Mouse (Mus musculus) liver, embryonic 14.5 days (tissue): Measurements from ENCODE around the gene Ltf. TPM values are rescaled to one million over a fixed set of nuclear protein-coding genes. Genes with fewer than 3 reads are reported as not detected.

Source experiments
- ATAC-seq: fragments of 200-750 bp; cut with Nextera tagmentation; 2 replicates; pipeline ENCODE4 v1.8.0; 2017; ENCODE audit warnings: moderate number of reproducible peaks, mild to moderate bottlenecking, moderate library complexity; ENCODE audit not compliant: insufficient read depth
- DNase-seq, 3 experiments: peaks; one replicate each; pipeline ENCODE4 v3.0.0-alpha.2; 2012 to 2013; ENCODE audit warnings: low read depth in 3 of 3, low spot score in 3 of 3
- H3K27ac ChIP-seq: fragments of 300-500 bp; sonication (generic); 2 replicates; pipeline ENCODE4 v1.5.1; 2014; ENCODE audit warnings: moderate library complexity, mild to moderate bottlenecking, control low read depth, inconsistent platforms
- H3K27me3 ChIP-seq: fragments of 300-500 bp; sonication (generic); 2 replicates; pipeline ENCODE4 v1.6.1; 2014; ENCODE audit warnings: mild to moderate bottlenecking, low read length, moderate library complexity; ENCODE audit not compliant: control insufficient read depth, insufficient read depth
- H3K36me3 ChIP-seq: fragments of 300-500 bp; sonication (generic); replicated peaks from 2 replicates; pipeline ENCODE4 v1.6.1; 2014; ENCODE audit warnings: low read depth; ENCODE audit not compliant: control insufficient read depth, insufficient read depth
- H3K4me1 ChIP-seq, 2 experiments: fragments of 200-500 bp in 1 of 2; fragments of 300-500 bp in 1 of 2; sonication (generic) in 1 of 2; replicated peaks; 2 replicates each; pipeline ENCODE4 v1.6.1; 2012 to 2014; ENCODE audit warnings: antibody characterized with exemption in 1 of 2, inconsistent platforms in 1 of 2, low read length in 1 of 2; ENCODE audit not compliant: control insufficient read depth in 2 of 2, insufficient read depth in 2 of 2
- H3K4me2 ChIP-seq: fragments of 300-500 bp; sonication (generic); 2 replicates; pipeline ENCODE4 v1.6.1; 2014; ENCODE audit warnings: low read depth, mild to moderate bottlenecking, control low read depth, moderate library complexity
- H3K4me3 ChIP-seq, 2 experiments: fragments of 200-500 bp in 1 of 2; fragments of 300-500 bp in 1 of 2; sonication (generic) in 1 of 2; 2 replicates each; pipeline ENCODE4 v1.5.1; 2012 to 2014; ENCODE audit warnings: low read depth in 2 of 2, low read length in 2 of 2, mild to moderate bottlenecking in 2 of 2, control low read depth in 1 of 2, inconsistent platforms in 1 of 2, moderate library complexity in 1 of 2; ENCODE audit not compliant: insufficient read depth in 1 of 2
- H3K9ac ChIP-seq: fragments of 300-500 bp; sonication (generic); replicated peaks from 2 replicates; pipeline ENCODE4 v1.6.1; 2014; ENCODE audit warnings: mild to moderate bottlenecking, control low read depth, moderate library complexity
- H3K9me3 ChIP-seq: fragments of 300-500 bp; sonication (generic); 2 replicates; pipeline ENCODE4 v1.6.1; 2016; ENCODE audit warnings: low read length, mixed read lengths; ENCODE audit not compliant: control insufficient read depth
- CTCF ChIP-seq: IDR thresholded peaks from 2 replicates; pipeline ENCODE4 v1.5.1; 2016; ENCODE audit warnings: antibody characterized with exemption, low read depth, control low read depth
- EP300 ChIP-seq: IDR thresholded peaks from 2 replicates; pipeline ENCODE4 v1.6.1; 2016; ENCODE audit warnings: antibody characterized with exemption, low read depth
- WGBS: fragments of 180-500 bp; shearing (Covaris S2); extraction: QIAGEN DNeasy Blood & Tissue Kit; methylation state at CpG from one replicate; pipeline ENCODE4 v1.1.7; 2014; ENCODE audit not compliant: insufficient replicate concordance; 5-methylcytosine and 5-hydroxymethylcytosine counted together
- polyA plus RNA-seq, 2 experiments: library from polyadenylated mRNA; depleted of rRNA in 1 of 2; stranded (reverse) in 1 of 2; unstranded in 1 of 2; fragments of >200 nt; fragmentation: Nextera tagmentation in 1 of 2; extraction: Ambion mirVana in 1 of 2; gene quantifications; 2 replicates each; pipeline versions ENCODE4 v1.2.1 to v1.2.3; 2012 to 2014

Ltf gene
- polyA plus RNA-seq, 2 experiments: 7.4 to 29.8 TPM

GRCm38 (mm10) chr9:111086137-111086536, 67.1 kb downstream of the Ltf start:
- WGBS: 61% methylated on average over 6 of the region's 6 CpGs
- no peak for ATAC-seq

GRCm38 (mm10) chr9:111086995-111087606, 68.0 kb downstream of the Ltf start:
- H3K27ac ChIP-seq: no peak overlapping the region
- H3K36me3 ChIP-seq: no peaks in the 10 kb centered on the region
- no peaks in the 10 kb centered on the region for H3K27me3 ChIP-seq
- 27% methylated on average over 3 of the region's 3 CpGs for WGBS
- 0 out of 4 replicates have a peak, but pooled peaks cover 0 to 2% of the 10 kb centered on the region in 2 experiments for H3K4me1 ChIP-seq
- TF ChIP-seq EP300 (no peak), CTCF (no peak)
- ATAC-seq: no peak
- no peak for DNase-seq
- no peak overlapping the region for H3K4me3 ChIP-seq
- no peaks in the 10 kb centered on the region for H3K9me3 ChIP-seq
- H3K9ac ChIP-seq: no peak overlapping the region
- no peak overlapping the region for H3K4me2 ChIP-seq

More at GRCm38 (mm10) chr9:111086137-111086536, 67.1 kb downstream of the Ltf start:
- Histone ChIP-seq H3K9me3 (no peaks in the 10 kb centered on the region), H3K27ac (no peak overlapping the region), H3K4me3 (no peak overlapping the region), H3K4me1 (0 out of 4 replicates have a peak, but pooled peaks cover 0 to 2% of the 10 kb centered on the region in 2 experiments), H3K36me3 (no peaks in the 10 kb centered on the region), H3K4me2 (no peak overlapping the region), H3K27me3 (no peaks in the 10 kb centered on the region), H3K9ac (no peak overlapping the region)
- TF ChIP-seq EP300 (no peak), CTCF (no peak)
- DNase-seq: no peak

DNA sequence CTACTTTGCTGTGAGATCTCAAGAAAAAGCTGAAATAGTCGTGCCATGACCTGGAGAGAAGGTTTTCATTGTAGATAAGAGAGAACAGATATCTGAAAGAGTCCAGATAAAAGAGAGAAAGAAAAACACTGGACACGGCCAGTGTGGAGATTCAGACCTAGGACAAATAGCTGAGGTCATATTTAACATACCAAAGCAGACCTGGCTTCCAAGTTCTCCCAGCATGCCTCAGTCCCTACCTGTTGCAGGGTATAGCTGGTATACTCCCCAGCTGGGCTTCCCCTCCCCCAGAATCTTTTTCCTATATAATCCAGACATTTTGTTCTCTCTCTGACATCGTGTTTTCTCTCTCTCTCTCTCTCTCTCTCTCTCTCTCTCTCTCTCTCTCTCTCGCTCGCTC, 68.9 kb downstream of the Ltf start:
- 0 out of 4 replicates have a peak, but pooled peaks cover 0 to 2% of the 10 kb centered on the region in 2 experiments for H3K4me1 ChIP-seq
- H3K36me3 ChIP-seq: no peaks in the 10 kb centered on the region
- no peak for DNase-seq
- no peak overlapping the region for H3K4me3 ChIP-seq
- WGBS: 20% methylated on average over 5 of the region's 5 CpGs
- H3K9me3 ChIP-seq: no peaks in the 10 kb centered on the region
- no peaks in the 10 kb centered on the region for H3K27me3 ChIP-seq
- ATAC-seq: no peak
- no peak overlapping the region for H3K9ac ChIP-seq
- TF ChIP-seq CTCF: no peak
- no peak for TF ChIP-seq EP300
- H3K4me2 ChIP-seq: no peak overlapping the region
- no peak overlapping the region for H3K27ac ChIP-seq

- no peak for DNase-seq
- no peak overlapping the region for H3K4me3 ChIP-seq
- H3K36me3 ChIP-seq: no peaks in the 10 kb centered on the region
- no peaks in the 10 kb centered on the region for H3K9me3 ChIP-seq
- H3K4me2 ChIP-seq: no peak overlapping the region
- no peaks in the 10 kb centered on the region for H3K27me3 ChIP-seq
- ATAC-seq: no peak
- 53% methylated on average over 7 of the region's 7 CpGs for WGBS
- TF ChIP-seq CTCF (no peak), EP300 (no peak)
- H3K9ac ChIP-seq: no peak overlapping the region
- H3K27ac ChIP-seq: no peak overlapping the region
- 0 out of 4 replicates have a peak, but pooled peaks cover 0 to 2% of the 10 kb centered on the region in 2 experiments for H3K4me1 ChIP-seq
These were observed 69.8 kb downstream of the Ltf start for GRCm38 (mm10) chr9:111088886-111089285.

Other genes with a start within 250 kb of the Ltf start
- gene Prss42, start 221.1 kb upstream of the Ltf start, polyA plus RNA-seq (2012; rRNA removed): 0.02 TPM in 1 of 2 replicates, not detected in the other
- gene Prss42, start 221.1 kb upstream of the Ltf start, polyA plus RNA-seq (2014; fragmentation: Nextera tagmentation; extraction: Ambion mirVana): not detected in 2 replicates
- gene Prss44, start 205.3 kb upstream of the Ltf start, polyA plus RNA-seq (2012; rRNA removed): not detected in 2 replicates
- gene Prss44, start 205.3 kb upstream of the Ltf start, polyA plus RNA-seq (2014; fragmentation: Nextera tagmentation; extraction: Ambion mirVana): not detected in 2 replicates
- not detected in 2 replicates for gene Prss43, start 192.6 kb upstream of the Ltf start, polyA plus RNA-seq (2012; rRNA removed)
- gene Prss43, start 192.6 kb upstream of the Ltf start, polyA plus RNA-seq (2014; fragmentation: Nextera tagmentation; extraction: Ambion mirVana): not detected in 2 replicates
- not detected in 2 replicates for gene Prss45, start 184.7 kb upstream of the Ltf start, polyA plus RNA-seq (2012; rRNA removed)
- not detected in 2 replicates for gene Prss45, start 184.7 kb upstream of the Ltf start, polyA plus RNA-seq (2014; fragmentation: Nextera tagmentation; extraction: Ambion mirVana)
- gene Prss46, start 174.8 kb upstream of the Ltf start, polyA plus RNA-seq (2012; rRNA removed): not detected in 2 replicates
- not detected in 2 replicates for gene Prss46, start 174.8 kb upstream of the Ltf start, polyA plus RNA-seq (2014; fragmentation: Nextera tagmentation; extraction: Ambion mirVana)
- 7.4 and 7.9 TPM in 2 replicates for gene Prss50, start 161.3 kb upstream of the Ltf start, polyA plus RNA-seq (2012; rRNA removed)
- 14.9 and 19.3 TPM in 2 replicates for gene Prss50, start 161.3 kb upstream of the Ltf start, polyA plus RNA-seq (2014; fragmentation: Nextera tagmentation; extraction: Ambion mirVana)
- gene Als2cl, start 139.4 kb upstream of the Ltf start, polyA plus RNA-seq (2012; rRNA removed): 2.9 and 3.3 TPM in 2 replicates
- 1.1 and 1.3 TPM in 2 replicates for gene Als2cl, start 139.4 kb upstream of the Ltf start, polyA plus RNA-seq (2014; fragmentation: Nextera tagmentation; extraction: Ambion mirVana)
- gene Tmie, start 139.2 kb upstream of the Ltf start, polyA plus RNA-seq (2012; rRNA removed): 0.62 and 0.97 TPM in 2 replicates
- gene Tmie, start 139.2 kb upstream of the Ltf start, polyA plus RNA-seq (2014; fragmentation: Nextera tagmentation; extraction: Ambion mirVana): 0.94 and 1.1 TPM in 2 replicates
- not detected in 2 replicates for gene Fam240a, start 102.4 kb upstream of the Ltf start, polyA plus RNA-seq (2012; rRNA removed)
- gene Fam240a, start 102.4 kb upstream of the Ltf start, polyA plus RNA-seq (2014; fragmentation: Nextera tagmentation; extraction: Ambion mirVana): not detected in 2 replicates
- gene Tdgf1, start 73.1 kb upstream of the Ltf start, polyA plus RNA-seq (2012; rRNA removed): not detected in 2 replicates
- not detected in 2 replicates for gene Tdgf1, start 73.1 kb upstream of the Ltf start, polyA plus RNA-seq (2014; fragmentation: Nextera tagmentation; extraction: Ambion mirVana)
- 0.02 and 0.09 TPM in 2 replicates for gene Lrrc2, start 67.7 kb upstream of the Ltf start, polyA plus RNA-seq (2012; rRNA removed)
- 0.10 and 0.29 TPM in 2 replicates for gene Lrrc2, start 67.7 kb upstream of the Ltf start, polyA plus RNA-seq (2014; fragmentation: Nextera tagmentation; extraction: Ambion mirVana)
- gene Rtp3, start 28.7 kb upstream of the Ltf start, polyA plus RNA-seq (2012; rRNA removed): 26.0 and 34.3 TPM in 2 replicates
- 15.6 and 21.7 TPM in 2 replicates for gene Rtp3, start 28.7 kb upstream of the Ltf start, polyA plus RNA-seq (2014; fragmentation: Nextera tagmentation; extraction: Ambion mirVana)
- gene Ccrl2, start 38.2 kb downstream of the Ltf start, polyA plus RNA-seq (2012; rRNA removed): 7.2 and 8.8 TPM in 2 replicates
- gene Ccrl2, start 38.2 kb downstream of the Ltf start, polyA plus RNA-seq (2014; fragmentation: Nextera tagmentation; extraction: Ambion mirVana): 14.3 and 16.6 TPM in 2 replicates
- gene Lrrfip2, start 98.3 kb downstream of the Ltf start, polyA plus RNA-seq (2012; rRNA removed): 6.3 and 13.6 TPM in 2 replicates
- gene Lrrfip2, start 98.3 kb downstream of the Ltf start, polyA plus RNA-seq (2014; fragmentation: Nextera tagmentation; extraction: Ambion mirVana): 15.0 and 17.8 TPM in 2 replicates